In genomic region chr8:120437666-120438395, GRCm38 (mm10) we compare ENCODE assay signal across 9 mouse cellular contexts.
DNase-seq lines count a peak whose midpoint lies in the region; ATAC-seq lines count a peak whose summit lies in the region.
"Had no signal": no experiment of that assay in that cellular context is flagged by ENCODE, and none has a peak within 500 bp of the region (broad histone marks: within the 10 kb centered on the region; RNA-seq: fewer than 3 reads in every experiment).

No protein-coding gene starts in this region.

- no peaks in the 10 kb centered on the region for H3K36me3 ChIP-seq in heart, embryonic 12.5 days
- H3K36me3 ChIP-seq in hindbrain, embryonic 11.5 days (ENCODE audit: control insufficient read depth, insufficient read depth, low read length): no peaks in the 10 kb centered on the region
- H3K36me3 ChIP-seq in midbrain, embryonic 11.5 days (ENCODE audit: control insufficient read depth, insufficient read depth, low read length): no peaks in the 10 kb centered on the region
- H3K36me3 ChIP-seq: G1E had no signal

- no peak overlapping the region for H3K4me3 ChIP-seq in heart, embryonic 12.5 days
- no peak overlapping the region for H3K4me3 ChIP-seq in hindbrain, embryonic 11.5 days (ENCODE audit: low read depth, low read length)
- H3K4me3 ChIP-seq in midbrain, embryonic 11.5 days (ENCODE audit: low read depth, low read length): no peak overlapping the region

- H3K4me1 ChIP-seq in heart, embryonic 12.5 days (replicated peaks): peaks cover 37% of the 10 kb centered on the region
- peaks cover 38% of the 10 kb centered on the region for H3K4me1 ChIP-seq in hindbrain, embryonic 11.5 days (replicated peaks; ENCODE audit: control insufficient read depth, insufficient read depth, low read length)
- H3K4me1 ChIP-seq in midbrain, embryonic 11.5 days (ENCODE audit: control insufficient read depth, insufficient read depth, low read length): peaks cover 33% of the 10 kb centered on the region

- H3K9me3 ChIP-seq in heart, embryonic 12.5 days (replicated peaks): peaks cover 6% of the 10 kb centered on the region
- peaks cover 2% of the 10 kb centered on the region; the same call in 1 of the 2 replicates for H3K9me3 ChIP-seq in hindbrain, embryonic 11.5 days (ENCODE audit: control insufficient read depth, low read length)
- H3K9me3 ChIP-seq in midbrain, embryonic 11.5 days (ENCODE audit: control insufficient read depth, low read length): no peaks in the 10 kb centered on the region

- no peak overlapping the region for H3K27ac ChIP-seq in heart, embryonic 12.5 days (ENCODE audit: poor library complexity, severe bottlenecking)
- H3K27ac ChIP-seq in hindbrain, embryonic 11.5 days (ENCODE audit: low read depth, low read length): peak overlapping the region; percentile 47; the same call in 1 of the 2 replicates
- no peak overlapping the region for H3K27ac ChIP-seq in midbrain, embryonic 11.5 days (ENCODE audit: low read depth, low read length)

- peak; percentile 32 to 48 for DNase-seq in heart, adult 18-20 months
- peak; percentile 58 to 70 for DNase-seq in urinary bladder, postnatal 36 days (ENCODE audit: low spot score in 2 of 2)
- no peak for DNase-seq in urinary bladder, postnatal 25 days (ENCODE audit: low spot score)
- no peak for DNase-seq in hindbrain, embryonic 11.5 days (ENCODE audit: low spot score)
- DNase-seq in midbrain, embryonic 11.5 days (ENCODE audit: low spot score, missing footprints): no peak

- no peak overlapping the region for H3K4me2 ChIP-seq in heart, embryonic 12.5 days
- H3K4me2 ChIP-seq in hindbrain, embryonic 11.5 days (replicated peaks; ENCODE audit: low read depth, low read length): no peak overlapping the region
- no peak overlapping the region for H3K4me2 ChIP-seq in midbrain, embryonic 11.5 days

- WGBS in heart, embryonic 12.5 days: 83% methylated on average over 21 of the region's 21 CpGs
- WGBS in hindbrain, embryonic 11.5 days: 72% methylated on average over 21 of the region's 21 CpGs
- 68% methylated on average over 21 of the region's 21 CpGs for WGBS in midbrain, embryonic 11.5 days

- H3K27me3 ChIP-seq in heart, embryonic 12.5 days (replicated peaks): peaks cover 31% of the 10 kb centered on the region
- H3K27me3 ChIP-seq in hindbrain, embryonic 11.5 days (ENCODE audit: control insufficient read depth, insufficient read depth, low read length): no peaks in the 10 kb centered on the region; the same call in 1 of the 2 replicates
- peaks cover 6% of the 10 kb centered on the region for H3K27me3 ChIP-seq in midbrain, embryonic 11.5 days (ENCODE audit: control insufficient read depth, insufficient read depth, low read length)

- ATAC-seq in heart, embryonic 12.5 days (ENCODE audit: insufficient number of reproducible peaks, low FRiP score): no peak
- no peak for ATAC-seq in hindbrain, embryonic 11.5 days (ENCODE audit: low FRiP score)
- ATAC-seq in midbrain, embryonic 11.5 days (ENCODE audit: low FRiP score): no peak
- no peak for ATAC-seq in inflammation-experienced regulatory T-cells, adult 6 months
- ATAC-seq in megakaryocyte-erythroid progenitor cell, adult 5-6 weeks (replicated peaks; ENCODE audit: low FRiP score, low TSS enrichment, poor library complexity, severe bottlenecking): no peak

- no peak overlapping the region for H3K9ac ChIP-seq in heart, embryonic 12.5 days
- H3K9ac ChIP-seq in hindbrain, embryonic 11.5 days (ENCODE audit: low read depth, low read length): no peak overlapping the region
- 0 out of 2 replicates have a peak overlapping the region, but pooled peaks have one; percentile 1 for H3K9ac ChIP-seq in midbrain, embryonic 11.5 days (ENCODE audit: low read length)

Comparison
In these comparisons a context has a peak if more than half of its experiments do, and no peak if none do; other contexts are left out.
1. DNase-seq: peak in heart, adult 18-20 months (2 of 2) and urinary bladder, postnatal 36 days (2 of 2); none in urinary bladder, postnatal 25 days (single experiment), hindbrain, embryonic 11.5 days (single experiment) and midbrain, embryonic 11.5 days (single experiment).